Mouse (Mus musculus) stomach, embryonic 16.5 days (tissue): ENCODE measurements around the gene Gm27179. TPM values are rescaled to one million over a fixed set of nuclear protein-coding genes. Genes with fewer than 3 reads are reported as not detected.
"Not testable (repeated sequence)": the region's sequence is repeated elsewhere in the genome, so short reads cannot be mapped to it uniquely, and the experiment has no call there.

ENCODE experiments used
- ATAC-seq: fragments of 200-750 bp; cut with Nextera tagmentation; 2 replicates; pipeline ENCODE4 v1.8.0; 2017; ENCODE audit warnings: moderate number of reproducible peaks, moderate TSS enrichment; ENCODE audit not compliant: insufficient read depth, low FRiP score
- H3K27ac ChIP-seq: fragments of 300-500 bp; sonication (generic); 2 replicates; pipeline ENCODE4 v1.5.1; 2014; ENCODE audit warnings: low read length
- H3K27me3 ChIP-seq: fragments of 300-500 bp; sonication (generic); 2 replicates; pipeline ENCODE4 v1.6.1; 2014; ENCODE audit warnings: low read length, control low read depth, mixed read lengths; ENCODE audit not compliant: control insufficient read depth, insufficient read depth
- H3K36me3 ChIP-seq: fragments of 300-500 bp; sonication (generic); 2 replicates; pipeline ENCODE4 v1.6.1; 2014; ENCODE audit warnings: low read length; ENCODE audit not compliant: control insufficient read depth, insufficient read depth
- H3K4me1 ChIP-seq: fragments of 300-500 bp; sonication (generic); 2 replicates; pipeline ENCODE4 v1.6.1; 2014; ENCODE audit warnings: low read length, control low read depth, mixed read lengths; ENCODE audit not compliant: control insufficient read depth, insufficient read depth
- H3K4me2 ChIP-seq: fragments of 300-500 bp; sonication (generic); 2 replicates; pipeline ENCODE4 v1.6.1; 2014; ENCODE audit warnings: low read depth, low read length, mixed read lengths
- H3K4me3 ChIP-seq: fragments of 300-500 bp; sonication (generic); replicated peaks from 2 replicates; pipeline ENCODE4 v1.5.1; 2014; ENCODE audit warnings: mild to moderate bottlenecking, low read length
- H3K9ac ChIP-seq: fragments of 300-500 bp; sonication (generic); 2 replicates; pipeline ENCODE4 v1.6.1; 2014; ENCODE audit warnings: low read length
- H3K9me3 ChIP-seq: fragments of 300-500 bp; sonication (generic); replicated peaks from 2 replicates; pipeline ENCODE4 v1.6.1; 2016; ENCODE audit warnings: low read length, control low read depth; ENCODE audit not compliant: control insufficient read depth
- WGBS: fragments of 180-500 bp; shearing (Covaris S2); extraction: QIAGEN DNeasy Blood & Tissue Kit; methylation state at CpG from one replicate; pipeline ENCODE4 v1.1.7; 2014; 5-methylcytosine and 5-hydroxymethylcytosine counted together
- polyA plus RNA-seq: library from polyadenylated mRNA; unstranded; fragments of >200 nt; fragmentation: Nextera tagmentation; extraction: Ambion mirVana; gene quantifications from 2 replicates; pipeline ENCODE4 v1.2.1, GENCODE M21; 2015

The Gm27179 gene
- polyA plus RNA-seq, 1 experiment from 2014 or later = 0.05 TPM

DNA sequence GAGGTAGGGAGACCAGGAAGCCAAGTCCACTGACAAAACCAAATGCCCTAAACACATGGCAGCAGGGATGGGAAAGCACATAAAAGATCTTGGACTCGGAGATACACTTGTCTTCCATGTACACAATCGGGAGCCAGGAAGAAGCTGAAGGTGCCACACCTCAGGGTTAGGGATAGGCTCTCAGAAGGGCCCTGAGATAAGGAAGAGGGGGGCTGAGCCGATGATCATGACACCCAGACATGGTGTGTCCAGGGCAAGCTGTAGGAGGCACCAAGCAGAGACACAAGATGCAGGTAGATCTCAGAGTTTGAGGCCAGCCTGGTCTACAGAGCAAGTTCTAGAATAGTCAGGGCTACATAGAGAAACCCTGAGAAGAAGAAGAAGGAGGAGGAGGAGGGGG is 17.8 kb downstream of the Gm27179 start:
- H3K4me3 ChIP-seq, H3K27me3 ChIP-seq, H3K4me2 ChIP-seq, H3K9me3 ChIP-seq, H3K4me1 ChIP-seq, H3K36me3 ChIP-seq, ATAC-seq, H3K27ac ChIP-seq, H3K9ac ChIP-seq: not testable (repeated sequence)
- WGBS = no CpG with 5 or more reads among the region's 3 CpGs

DNA sequence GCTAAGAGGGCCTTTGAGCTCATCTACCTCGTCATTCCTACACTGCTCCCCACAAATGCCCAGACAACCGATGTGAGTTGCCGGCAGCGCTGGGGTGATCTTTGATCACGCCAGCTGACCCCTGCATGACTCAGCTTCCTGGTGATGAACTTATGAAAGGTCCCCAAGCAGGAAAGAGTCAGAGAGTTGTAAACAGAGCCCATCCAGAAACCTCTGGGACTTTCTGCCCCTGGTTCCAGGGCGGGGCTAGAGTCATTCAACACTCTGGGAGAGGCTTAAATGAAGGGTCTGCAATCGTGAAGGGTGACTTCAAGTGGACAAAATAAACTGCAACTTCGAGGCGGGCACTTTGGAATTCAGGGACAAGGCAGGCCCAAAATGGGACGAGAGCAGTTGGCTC is 24.3 kb downstream of the Gm27179 start:
- not testable (repeated sequence) for H3K4me3 ChIP-seq, H3K27ac ChIP-seq, H3K4me2 ChIP-seq, H3K4me1 ChIP-seq, H3K9ac ChIP-seq, H3K27me3 ChIP-seq, H3K9me3 ChIP-seq, H3K36me3 ChIP-seq, ATAC-seq
- no CpG with 5 or more reads among the region's 10 CpGs for WGBS

DNA sequence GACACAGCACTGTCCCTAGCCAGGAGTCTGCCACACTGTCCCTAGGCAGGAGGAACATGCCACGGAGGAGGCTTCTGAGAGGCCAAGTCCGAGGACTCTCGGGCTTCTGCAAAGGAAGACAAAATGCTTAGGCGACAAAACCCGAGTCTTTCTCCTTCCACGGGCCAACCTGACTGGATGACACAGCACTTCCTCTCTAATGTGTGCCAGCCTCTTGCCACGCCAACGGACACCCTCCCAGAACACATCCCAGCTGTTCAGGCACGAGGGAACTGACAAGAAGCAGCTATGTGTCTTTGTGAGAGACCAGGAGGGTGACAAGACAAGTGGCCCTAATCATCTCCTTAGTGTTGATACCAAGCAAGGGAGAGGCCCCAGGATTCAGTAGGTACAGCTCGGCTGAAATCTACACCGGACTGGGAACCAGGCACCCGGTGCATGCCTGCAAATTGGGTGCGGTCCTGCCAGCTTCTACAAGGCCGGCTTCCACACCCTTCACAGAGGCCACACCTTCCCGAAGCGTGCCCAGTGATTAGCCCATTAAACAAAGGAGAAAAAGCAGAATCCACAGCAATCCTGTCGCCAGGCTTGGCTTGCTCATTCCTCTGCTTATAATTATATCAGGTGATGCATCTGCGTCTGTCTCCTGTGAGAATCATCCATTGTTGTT is 26.7 kb downstream of the Gm27179 start:
- H3K4me2 ChIP-seq, H3K27me3 ChIP-seq, H3K9ac ChIP-seq, H3K9me3 ChIP-seq, H3K4me3 ChIP-seq, H3K27ac ChIP-seq, ATAC-seq, H3K36me3 ChIP-seq, H3K4me1 ChIP-seq: not testable (repeated sequence)
- WGBS = no CpG with 5 or more reads among the region's 18 CpGs

DNA sequence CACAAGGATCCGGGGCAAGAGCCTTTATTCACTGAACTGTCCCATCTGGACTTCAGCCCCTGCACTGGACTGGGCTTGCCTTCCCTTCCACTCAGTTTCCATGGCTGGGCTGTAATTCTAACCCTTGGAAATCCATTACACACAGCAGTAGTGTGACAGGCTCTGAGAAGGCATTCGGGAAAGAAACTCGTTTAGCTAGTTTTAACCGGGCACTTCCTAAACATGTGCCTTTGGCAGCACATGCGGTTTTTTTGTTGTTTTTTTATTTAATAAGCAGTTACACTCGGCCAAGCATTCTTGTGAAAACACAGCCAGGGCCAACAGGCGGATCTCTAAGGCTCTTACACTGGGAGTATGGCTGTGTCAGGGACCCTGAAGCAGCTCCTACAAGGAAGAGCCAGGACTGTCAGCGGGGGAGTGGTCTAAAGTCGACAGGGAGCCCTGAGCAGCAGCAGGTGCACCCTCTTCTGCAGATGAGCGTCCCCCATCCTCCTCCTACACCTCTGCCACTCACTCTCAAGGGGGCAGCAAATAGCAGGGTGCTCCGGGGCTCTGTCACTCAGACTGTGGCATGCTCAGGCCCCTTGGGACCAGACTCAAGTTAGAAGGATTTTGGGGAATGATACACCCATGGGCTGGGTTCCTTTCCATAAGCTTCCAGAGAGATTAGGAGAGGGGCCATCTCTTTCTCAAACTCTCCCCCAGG is 38.3 kb downstream of the Gm27179 start:
- not testable (repeated sequence) for H3K36me3 ChIP-seq, H3K27ac ChIP-seq, H3K4me1 ChIP-seq, H3K9ac ChIP-seq, H3K27me3 ChIP-seq, ATAC-seq, H3K4me2 ChIP-seq, H3K4me3 ChIP-seq, H3K9me3 ChIP-seq
- no CpG with 5 or more reads among the region's 11 CpGs for WGBS

DNA sequence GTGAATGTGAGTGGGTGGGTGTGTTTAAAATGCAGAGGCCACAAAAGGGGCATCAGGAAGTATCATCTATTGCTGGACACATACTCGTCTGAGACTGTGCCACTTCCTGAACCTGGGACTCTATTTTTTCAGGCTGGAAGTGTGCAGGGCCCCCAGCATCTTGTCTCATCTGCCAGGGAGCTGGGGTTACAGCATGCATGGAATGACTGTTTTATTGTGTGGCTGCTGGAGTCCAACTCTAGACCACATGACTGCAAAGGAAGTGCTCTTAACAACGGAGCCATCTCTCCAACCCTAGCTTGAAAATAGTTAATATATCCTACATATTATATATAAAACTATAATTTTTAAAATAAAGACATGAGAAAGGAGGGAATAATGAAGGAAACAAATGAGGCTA is 39.0 kb downstream of the Gm27179 start:
- H3K27me3 ChIP-seq, H3K36me3 ChIP-seq, H3K9me3 ChIP-seq, H3K4me3 ChIP-seq, H3K4me2 ChIP-seq, H3K27ac ChIP-seq, H3K4me1 ChIP-seq, H3K9ac ChIP-seq, ATAC-seq: not testable (repeated sequence)
- WGBS = no CpG with 5 or more reads among the region's 2 CpGs

DNA sequence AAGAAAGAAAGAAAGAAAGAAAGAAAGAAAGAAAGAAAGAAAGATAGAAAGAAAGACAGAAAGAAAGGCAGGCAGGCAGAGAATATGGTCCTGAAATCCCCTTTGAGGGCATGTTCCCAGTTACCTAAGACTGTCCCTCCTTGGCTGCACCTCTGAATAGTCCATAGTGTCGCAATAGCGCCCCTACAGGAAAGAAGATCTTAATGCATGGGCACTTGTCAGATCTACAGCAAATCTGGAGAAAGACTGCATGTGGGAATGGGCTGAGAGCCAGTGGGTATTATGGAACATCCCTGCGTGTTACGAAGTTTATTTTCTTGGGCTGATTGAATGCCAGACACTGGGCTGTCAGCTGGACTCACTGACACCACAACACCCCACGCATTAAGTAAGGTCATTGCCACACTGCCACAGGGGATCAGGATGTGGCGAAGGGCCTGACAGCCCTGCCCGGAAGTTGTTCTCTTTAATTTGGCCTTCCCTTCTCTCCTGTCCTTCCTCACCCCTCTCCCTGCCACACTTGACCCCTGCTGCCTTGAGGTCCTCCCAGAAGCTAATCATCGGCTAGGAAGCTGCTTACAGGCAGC is 42.1 kb downstream of the Gm27179 start:
- H3K27me3 ChIP-seq, H3K9me3 ChIP-seq, H3K4me2 ChIP-seq, H3K4me1 ChIP-seq, H3K36me3 ChIP-seq, H3K4me3 ChIP-seq, H3K9ac ChIP-seq, ATAC-seq, H3K27ac ChIP-seq: not testable (repeated sequence)
- no CpG with 5 or more reads among the region's 8 CpGs for WGBS

DNA sequence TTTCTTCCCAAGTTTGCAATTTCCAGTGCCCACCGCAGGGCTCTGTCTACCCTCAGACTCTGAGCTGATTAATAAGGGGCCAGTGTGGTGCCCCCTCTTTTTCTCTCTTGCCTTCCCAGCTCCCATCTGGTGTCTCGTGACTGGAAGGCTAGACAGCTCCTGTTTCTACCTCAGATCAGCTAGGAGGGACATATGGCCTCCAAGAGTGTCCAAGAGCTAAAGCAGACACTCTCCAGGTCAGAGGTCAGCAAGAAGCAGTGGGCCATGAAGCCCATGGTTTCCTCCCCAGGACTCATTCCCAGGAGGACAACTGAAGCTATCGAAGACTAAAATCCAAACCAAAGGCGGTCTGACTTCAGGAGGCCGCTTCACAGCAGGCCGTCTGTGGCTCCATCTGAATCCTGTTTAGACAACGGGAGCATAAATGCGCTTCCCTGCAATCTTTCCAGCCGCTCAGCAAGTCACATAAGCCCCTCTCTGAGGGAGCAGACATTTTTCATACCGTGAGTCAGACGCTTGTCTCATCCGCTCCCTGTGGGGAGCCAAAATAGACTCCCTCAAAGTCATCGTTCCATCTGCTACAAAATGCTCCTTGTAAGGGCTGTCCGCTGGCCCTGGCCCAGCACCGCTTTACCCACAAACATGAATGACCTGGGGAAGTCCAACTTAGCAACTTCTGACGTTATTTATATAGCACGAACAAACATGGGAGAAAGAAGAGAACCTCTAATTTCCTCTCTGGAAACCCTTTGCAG is 44.6 kb downstream of the Gm27179 start:
- not testable (repeated sequence) for H3K27me3 ChIP-seq, H3K27ac ChIP-seq, H3K4me3 ChIP-seq, H3K9ac ChIP-seq, H3K36me3 ChIP-seq, ATAC-seq, H3K9me3 ChIP-seq, H3K4me1 ChIP-seq, H3K4me2 ChIP-seq
- WGBS = no CpG with 5 or more reads among the region's 17 CpGs

DNA sequence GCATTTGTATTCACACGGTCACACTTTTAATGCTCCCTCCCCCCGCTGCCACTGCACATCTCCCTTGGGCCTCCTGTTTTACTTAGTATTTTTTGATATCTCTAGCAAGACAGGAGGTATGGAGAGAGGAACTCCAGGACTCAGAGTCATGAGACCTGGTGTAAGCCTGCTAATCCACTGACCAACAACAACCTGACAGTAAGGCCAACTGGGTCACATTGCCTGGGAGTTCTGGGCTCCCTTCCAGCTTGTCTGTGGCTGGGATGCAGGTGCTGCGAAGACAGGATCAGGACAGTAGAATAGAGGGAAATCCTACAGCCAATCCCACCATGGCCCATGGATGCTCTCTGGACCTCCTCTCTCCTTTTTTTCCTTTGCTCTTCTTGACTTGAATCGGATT is 47.9 kb downstream of the Gm27179 start:
- not testable (repeated sequence) for H3K36me3 ChIP-seq, H3K4me1 ChIP-seq, H3K4me3 ChIP-seq, H3K27ac ChIP-seq, ATAC-seq, H3K9ac ChIP-seq, H3K27me3 ChIP-seq, H3K9me3 ChIP-seq, H3K4me2 ChIP-seq
- WGBS = no CpG with 5 or more reads among the region's 4 CpGs
